25 mouse cellular contexts compared by ENCODE assay signal in genomic region chr8:46313798-46314197, GRCm38 (mm10). TPM values are rescaled to one million over a fixed set of nuclear protein-coding genes. Genes with fewer than 3 reads are reported as not detected.
DNase-seq lines count a peak whose midpoint lies in the region; ATAC-seq and TF ChIP-seq lines count a peak whose summit lies in the region.
"Had no signal": no experiment of that assay in that cellular context is flagged by ENCODE, and none has a peak within 500 bp of the region (broad histone marks: within the 10 kb centered on the region; RNA-seq: fewer than 3 reads in every experiment).

No protein-coding gene starts in this region.

- DNase-seq in liver, postnatal 0 days: no peak
- DNase-seq in liver, embryonic 11.5 days (ENCODE audit: low spot score): no peak
- DNase-seq in lung, postnatal 25 days (ENCODE audit: low spot score): peak; percentile 17
- DNase-seq in lung, postnatal 14 days: no peak
- DNase-seq in 416B (ENCODE audit: low read depth): peak; percentile 47
- DNase-seq in heart, postnatal 25 days (ENCODE audit: low spot score): no peak
- DNase-seq: adrenal gland, adult 8-10 months; adrenal gland, postnatal 14 days; adrenal gland, postnatal 36 days; B cell, adult 2 months; cerebellum, adult 11-12 months; cerebellum, adult 2 months; cerebellum, adult 9-10 months; cerebellum, postnatal 10 days; cerebellum, postnatal 25 days had no signal

- no peaks in the 10 kb centered on the region for H3K36me3 ChIP-seq in liver, postnatal 0 days (replicated peaks; ENCODE audit: insufficient read depth, low read length)
- no peaks in the 10 kb centered on the region for H3K36me3 ChIP-seq in liver, embryonic 11.5 days (ENCODE audit: control insufficient read depth, insufficient read depth, low read length)
- H3K36me3 ChIP-seq: embryonic facial prominence, embryonic 10.5 days; embryonic facial prominence, embryonic 12.5 days; forebrain, embryonic 15.5 days; G1E had no signal

- intact Hi-C loops in heart, postnatal 25 days (cut with DNase I): no loop called here

- TF ChIP-seq EP300 in liver, postnatal 0 days (IDR thresholded peaks at IDR 0.05; ENCODE audit: low read depth): peak; percentile 24; the same call in 1 of the 2 replicates

- no peak overlapping the region for H3K27ac ChIP-seq in liver, postnatal 0 days (ENCODE audit: low read depth)
- no peak overlapping the region for H3K27ac ChIP-seq in liver, embryonic 11.5 days (ENCODE audit: low read depth, low read length)
- H3K27ac ChIP-seq: embryonic facial prominence, embryonic 10.5 days; embryonic facial prominence, embryonic 12.5 days; forebrain, embryonic 13.5 days; forebrain, embryonic 15.5 days had no signal

- TF ChIP-seq CTCF in liver, postnatal 0 days (IDR thresholded peaks at IDR 0.05; ENCODE audit: low read depth): no peak

- no peak overlapping the region for H3K4me2 ChIP-seq in liver, postnatal 0 days (ENCODE audit: low read depth, low read length)
- H3K4me2 ChIP-seq in liver, embryonic 11.5 days: no peak overlapping the region
- H3K4me2 ChIP-seq: embryonic facial prominence, embryonic 12.5 days; forebrain, embryonic 13.5 days; forebrain, embryonic 15.5 days had no signal

- H3K4me3 ChIP-seq in liver, postnatal 0 days (ENCODE audit: low read depth, low read length): no peak overlapping the region
- no peak overlapping the region for H3K4me3 ChIP-seq in liver, embryonic 11.5 days (ENCODE audit: low read depth, low read length)
- H3K4me3 ChIP-seq: embryonic facial prominence, embryonic 10.5 days; embryonic facial prominence, embryonic 12.5 days; forebrain, embryonic 13.5 days; forebrain, embryonic 15.5 days had no signal

- no peak overlapping the region for H3K9ac ChIP-seq in liver, postnatal 0 days (replicated peaks)
- H3K9ac ChIP-seq in liver, embryonic 11.5 days (ENCODE audit: low read depth, low read length): no peak overlapping the region
- H3K9ac ChIP-seq: embryonic facial prominence, embryonic 12.5 days; forebrain, embryonic 13.5 days; forebrain, embryonic 15.5 days had no signal

- no peaks in the 10 kb centered on the region for H3K9me3 ChIP-seq in liver, postnatal 0 days (ENCODE audit: low read length)
- no peaks in the 10 kb centered on the region for H3K9me3 ChIP-seq in liver, embryonic 11.5 days (ENCODE audit: control insufficient read depth, low read length)
- H3K9me3 ChIP-seq: embryonic facial prominence, embryonic 10.5 days; embryonic facial prominence, embryonic 12.5 days; forebrain, embryonic 13.5 days; forebrain, embryonic 15.5 days; G1E had no signal

- no peaks in the 10 kb centered on the region; the same call in 1 of the 2 replicates for H3K4me1 ChIP-seq in liver, postnatal 0 days (ENCODE audit: insufficient read depth)
- no peaks in the 10 kb centered on the region for H3K4me1 ChIP-seq in liver, embryonic 11.5 days (replicated peaks; ENCODE audit: control insufficient read depth, insufficient read depth, low read length)
- H3K4me1 ChIP-seq: embryonic facial prominence, embryonic 10.5 days; embryonic facial prominence, embryonic 12.5 days; forebrain, embryonic 13.5 days; forebrain, embryonic 15.5 days had no signal

- peak; percentile 53 for ATAC-seq in liver, postnatal 0 days
- no peak for ATAC-seq in liver, embryonic 11.5 days (replicated peaks; ENCODE audit: low FRiP score)
- ATAC-seq: activated CD4-positive, CD25-positive, alpha-beta regulatory T cell, adult 4 months; CD4-positive, CD25-positive, alpha-beta regulatory T cell, adult 4 months; forebrain, embryonic 13.5 days; forebrain, embryonic 15.5 days; Patski had no signal

- no peaks in the 10 kb centered on the region for H3K27me3 ChIP-seq in liver, postnatal 0 days (ENCODE audit: insufficient read depth, low read length)
- H3K27me3 ChIP-seq in liver, embryonic 11.5 days (replicated peaks; ENCODE audit: control insufficient read depth, insufficient read depth, low read length): no peaks in the 10 kb centered on the region
- H3K27me3 ChIP-seq: CH12.LX; forebrain, embryonic 15.5 days; Patski had no signal

- WGBS in liver, postnatal 0 days (ENCODE audit: insufficient replicate concordance): 55% methylated on average over 3 of the region's 3 CpGs
- WGBS in liver, embryonic 11.5 days: 77% methylated on average over 3 of the region's 3 CpGs

RNA-seq across cellular contexts. Expression of gene Helt, which starts 19.3 kb away (rescaled TPM):
- polyA plus RNA-seq in liver, postnatal 0 days (2015; fragmentation: Nextera tagmentation; extraction: Ambion mirVana): not detected in 2 replicates
- not detected in 2 replicates for polyA plus RNA-seq in liver, embryonic 11.5 days (2014; fragmentation: Nextera tagmentation; extraction: Ambion mirVana)
- 1 to 10 TPM; 1.6 to 2.2 TPM for total RNA-seq in heart, postnatal 25 days (2021)
- total RNA-seq: adrenal gland, adult 18-20 months; adrenal gland, postnatal 14 days; adrenal gland, postnatal 36 days; CH12.LX had no signal
- polyA plus RNA-seq: activated CD4-positive, CD25-positive, alpha-beta regulatory T cell, adult 4 months; CD4-positive, CD25-positive, alpha-beta regulatory T cell, adult 4 months; cerebellum, adult 2 months; G1E; Patski had no signal

Comparison
In these comparisons a context has a peak if more than half of its experiments do, and no peak if none do; other contexts are left out.
1. DNase-seq: peak in lung, postnatal 25 days (single experiment) and 416B (single experiment); none in liver, postnatal 0 days (single experiment), liver, embryonic 11.5 days (single experiment), lung, postnatal 14 days (single experiment) and heart, postnatal 25 days (single experiment).